Mouse (Mus musculus): ENCODE measurements around the gene Erg.

The Erg gene

GRCm38 (mm10) chr16:95584751-95585528 is 1.5 kb downstream of the Erg start:
- no peak for DNase-seq

DNA sequence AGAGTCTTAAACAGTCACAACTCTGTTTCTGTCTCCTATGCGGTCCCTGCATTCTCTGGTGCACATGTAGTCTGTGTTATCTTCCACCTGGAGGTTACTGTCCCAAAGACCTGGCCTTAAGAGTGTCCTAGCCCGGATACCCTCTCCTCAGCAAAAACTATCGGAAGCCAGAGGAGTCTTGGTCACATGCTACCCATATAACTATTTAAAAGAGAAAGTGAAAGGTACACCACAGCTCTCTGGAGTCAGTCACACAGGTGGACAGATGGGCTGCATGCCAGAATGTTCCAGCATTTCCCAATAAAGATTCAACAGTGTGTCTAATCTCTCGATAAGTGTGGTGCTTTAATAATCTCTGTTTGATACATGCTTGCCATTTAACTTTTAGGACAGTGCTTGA is 7.1 kb downstream of the Erg start:
- no peak for DNase-seq

- no peak for DNase-seq
Measured at GRCm38 (mm10) chr16:95573163-95573562, 13.2 kb downstream of the Erg start.

DNA sequence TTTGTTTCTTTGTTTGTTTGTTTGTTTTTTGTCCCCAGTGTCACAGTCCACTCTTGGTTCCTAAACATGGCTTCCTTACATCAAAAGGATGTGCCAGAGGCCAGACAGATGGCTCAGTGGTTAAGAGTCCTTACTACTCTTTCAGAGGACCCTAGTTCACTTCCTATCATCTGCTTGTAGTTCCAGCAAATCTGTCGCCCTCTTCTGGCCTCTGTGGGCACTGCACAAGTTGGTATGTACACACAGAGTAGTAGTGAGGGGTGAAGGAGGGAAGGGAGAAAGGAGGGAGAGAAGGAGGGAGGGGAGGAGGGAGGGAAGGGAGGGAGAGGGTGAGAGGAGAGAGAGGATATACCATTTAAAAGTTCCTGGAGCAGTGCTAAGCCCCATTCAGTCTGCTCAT is 15.8 kb downstream of the Erg start:
- DNase-seq = peak; percentile 59

- no peak for DNase-seq
Measured at GRCm38 (mm10) chr16:95556834-95557233, 29.6 kb downstream of the Erg start.

- no peak for DNase-seq
Measured at GRCm38 (mm10) chr16:95553136-95553535, 33.3 kb downstream of the Erg start.

- DNase-seq = no peak
Measured at GRCm38 (mm10) chr16:95552495-95552894, 33.9 kb downstream of the Erg start.

DNA sequence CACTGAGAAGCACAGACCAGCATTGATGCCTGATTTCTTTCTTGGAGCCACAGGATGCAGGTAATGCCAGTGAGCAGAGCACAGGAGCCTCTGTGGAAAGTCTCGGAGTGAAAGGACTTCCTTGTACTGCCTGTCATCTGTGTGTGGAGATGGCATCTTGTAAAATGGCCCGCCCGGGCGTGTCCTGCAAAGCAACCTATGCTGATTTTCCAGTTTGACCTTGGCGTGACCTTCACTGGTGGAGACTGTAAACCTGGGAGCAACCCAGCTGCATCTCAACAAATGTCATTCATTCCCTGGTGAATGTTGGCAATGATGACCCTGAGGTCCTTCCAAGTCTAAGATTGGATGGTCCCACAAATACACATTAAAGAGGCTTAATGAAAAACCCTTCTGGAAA is 35.9 kb downstream of the Erg start:
- DNase-seq = no peak

DNA sequence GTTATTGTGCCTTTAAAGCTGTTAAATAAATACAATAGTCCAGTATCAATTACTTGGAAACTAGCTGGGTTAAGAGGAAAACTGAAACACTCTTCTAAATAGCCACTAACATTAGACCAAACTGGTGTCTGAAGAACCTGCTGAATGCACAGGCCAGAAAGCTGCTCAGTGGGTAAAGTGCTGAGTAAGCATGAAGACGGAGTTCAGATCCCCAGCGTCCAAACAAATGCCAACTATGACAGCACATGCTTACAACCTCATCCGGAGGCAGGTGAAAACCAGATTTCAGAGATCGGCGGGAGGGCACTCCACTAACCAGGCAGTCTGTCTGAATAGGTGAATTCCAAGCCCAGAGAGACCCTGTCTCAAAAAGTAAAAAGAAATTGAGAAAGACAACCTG is 41.6 kb downstream of the Erg start:
- DNase-seq = no peak

- DNase-seq = no peak
Measured at GRCm38 (mm10) chr16:95543471-95543870, 42.9 kb downstream of the Erg start.

GRCm38 (mm10) chr16:95535151-95535550 is 51.2 kb downstream of the Erg start:
- no peak for DNase-seq

DNA sequence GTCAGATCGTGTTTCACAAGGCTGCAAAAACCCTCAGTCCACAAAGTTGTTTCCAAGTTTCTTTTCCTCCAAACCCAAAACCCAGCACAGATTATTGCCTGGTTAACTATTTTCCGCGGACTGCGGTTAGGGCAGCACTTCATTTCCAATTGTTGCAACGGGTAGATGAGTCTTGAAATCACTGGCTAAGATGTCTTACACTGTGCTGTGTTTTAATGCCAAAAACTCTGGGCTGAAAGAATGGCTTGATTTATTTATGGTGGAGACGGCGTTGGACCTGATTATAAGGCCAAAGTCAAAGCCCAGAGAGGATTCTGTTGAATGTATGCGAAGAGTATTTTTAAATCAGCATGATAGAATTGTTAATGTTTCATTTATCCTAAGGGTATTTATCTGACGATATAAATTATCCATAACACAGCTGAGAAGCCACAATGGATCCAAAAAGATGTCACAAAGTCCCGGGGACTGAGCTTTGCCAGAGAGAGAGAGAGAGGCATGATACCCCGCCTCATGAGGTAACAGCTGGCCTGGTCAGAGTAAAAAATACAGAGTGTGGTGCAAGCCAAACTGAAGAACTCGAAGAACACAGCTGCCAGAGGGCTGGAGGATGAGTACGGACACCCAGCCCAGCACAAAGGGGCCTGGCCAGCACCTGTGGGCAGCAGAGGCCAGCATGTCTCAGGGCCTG is 53.9 kb downstream of the Erg start:
- DNase-seq = no peak

DNA sequence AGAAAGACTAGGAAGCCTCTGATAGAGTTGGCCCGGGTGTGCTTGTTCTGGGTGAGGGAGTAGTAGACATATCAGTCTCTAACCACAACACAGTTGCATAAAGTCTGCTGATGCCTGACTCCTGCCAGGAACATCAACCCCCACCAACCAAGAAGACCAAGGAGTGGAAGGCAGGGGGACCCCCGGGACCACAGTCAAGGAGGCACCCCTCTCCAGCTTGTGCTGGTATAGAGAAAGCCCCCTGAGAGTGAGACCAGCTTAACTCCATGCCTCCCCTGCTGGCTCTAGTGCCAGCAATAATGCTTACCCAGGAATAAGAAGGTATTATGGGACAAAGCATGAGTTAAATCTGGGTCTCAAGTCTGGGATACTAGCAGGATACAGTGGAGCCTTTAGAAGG is 58.8 kb downstream of the Erg start:
- no peak for DNase-seq

- no peak for DNase-seq
Measured at GRCm38 (mm10) chr16:95519520-95519919, 66.9 kb downstream of the Erg start.

GRCm38 (mm10) chr16:95506051-95506450 is 80.3 kb downstream of the Erg start:
- no peak for DNase-seq

GRCm38 (mm10) chr16:95496582-95497300 is 89.7 kb downstream of the Erg start:
- DNase-seq = no peak

DNA sequence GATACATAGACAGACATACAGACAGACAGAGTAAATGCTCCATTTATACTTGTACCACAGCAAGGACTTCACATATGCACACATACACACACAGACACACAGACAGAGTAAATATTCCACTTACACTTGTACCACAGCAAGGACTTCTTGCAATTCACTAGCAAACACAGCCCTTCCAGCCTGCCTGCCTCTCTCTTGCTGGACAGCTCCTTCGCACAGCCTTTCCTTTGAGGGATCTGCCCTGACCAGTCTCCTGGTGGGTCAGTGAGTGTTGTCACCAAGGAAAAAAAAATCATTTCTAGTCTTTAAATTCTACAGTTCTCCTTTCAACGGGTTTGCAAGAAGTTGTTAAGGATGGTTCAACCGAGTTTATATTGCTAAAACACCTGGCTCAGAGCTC is 92.3 kb downstream of the Erg start:
- no peak for DNase-seq

DNA sequence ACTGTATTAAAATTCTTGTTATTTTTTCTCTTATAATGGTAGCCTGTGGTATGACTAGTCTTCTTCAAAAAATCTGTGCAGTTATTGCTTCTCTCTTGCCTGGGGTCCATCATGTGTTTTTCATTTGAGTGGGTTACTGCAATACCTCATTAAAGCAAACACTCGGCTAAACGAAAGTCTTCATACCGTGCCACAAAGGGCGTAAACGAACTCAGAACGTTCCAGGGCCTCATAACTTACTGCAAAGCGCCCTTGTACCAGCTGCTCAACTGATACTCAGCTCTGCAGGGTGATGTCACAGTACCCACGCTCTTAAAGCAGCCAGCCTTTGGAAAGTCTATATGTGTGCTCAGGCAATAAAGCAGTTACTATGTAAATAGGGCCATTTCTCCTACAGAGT is 93.1 kb downstream of the Erg start:
- no peak for DNase-seq

- no peak for DNase-seq
Measured at GRCm38 (mm10) chr16:95492146-95492545, 94.2 kb downstream of the Erg start.

DNA sequence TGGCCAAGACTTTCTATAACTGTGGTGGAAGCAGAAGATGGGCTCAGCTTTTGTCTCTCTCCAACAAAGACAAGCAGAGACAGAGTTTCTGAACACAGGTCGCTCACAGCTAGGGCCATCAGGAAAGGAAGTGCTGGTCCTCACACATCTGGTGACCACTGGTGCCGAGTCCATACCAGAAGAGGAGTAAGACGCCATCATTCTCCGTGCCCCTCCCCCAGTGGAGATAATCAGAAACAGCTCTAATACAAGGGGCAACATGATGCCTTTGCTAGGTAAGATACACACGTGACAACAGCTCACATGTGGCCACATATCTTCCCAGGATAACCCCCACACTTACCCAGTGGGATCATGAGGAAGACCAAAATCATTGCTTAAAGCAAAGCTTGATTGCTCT is 96.0 kb downstream of the Erg start:
- no peak for DNase-seq

GRCm38 (mm10) chr16:95487606-95488351 is 98.6 kb downstream of the Erg start:
- DNase-seq = no peak

- no peak for DNase-seq
Measured at GRCm38 (mm10) chr16:95481176-95481575, 105.2 kb downstream of the Erg start.

- DNase-seq = no peak
Measured at GRCm38 (mm10) chr16:95478558-95478957, 107.8 kb downstream of the Erg start.

Data from liver (tissue).